Mouse (Mus musculus) heart, adult 2 months (tissue): ENCODE data around the gene Pank4.

Source experiments
- CTCF ChIP-seq: fragments of 200-600 bp; IDR thresholded peaks from 2 replicates; pipeline ENCODE4 v1.8.1; 2022; ENCODE audit warnings: antibody characterized with exemption, mild to moderate bottlenecking, moderate library complexity
- POLR2A ChIP-seq: fragments of 200-500 bp; IDR thresholded peaks from 2 replicates; pipeline ENCODE4 v1.6.1; 2011; ENCODE audit warnings: mild to moderate bottlenecking, low read depth, low read length, control low read depth; ENCODE audit not compliant: insufficient read depth

- no peak for TF ChIP-seq CTCF
- no peak for TF ChIP-seq POLR2A
Measured at GRCm38 (mm10) chr4:155006296-155006695, 42.4 kb downstream of the Pank4 start.
